Mouse (Mus musculus) frontal cortex, postnatal 36 days (tissue): ENCODE results near the gene Rps29.
"Not testable (repeated sequence)": the region's sequence is repeated elsewhere in the genome, so short reads cannot be mapped to it uniquely, and the experiment has no call there.

Source experiments
- DNase-seq, 2 experiments: peaks; one replicate each; pipeline ENCODE4 v3.0.0; 2022; ENCODE audit warnings: low spot score in 2 of 2

Gene Rps29

DNA sequence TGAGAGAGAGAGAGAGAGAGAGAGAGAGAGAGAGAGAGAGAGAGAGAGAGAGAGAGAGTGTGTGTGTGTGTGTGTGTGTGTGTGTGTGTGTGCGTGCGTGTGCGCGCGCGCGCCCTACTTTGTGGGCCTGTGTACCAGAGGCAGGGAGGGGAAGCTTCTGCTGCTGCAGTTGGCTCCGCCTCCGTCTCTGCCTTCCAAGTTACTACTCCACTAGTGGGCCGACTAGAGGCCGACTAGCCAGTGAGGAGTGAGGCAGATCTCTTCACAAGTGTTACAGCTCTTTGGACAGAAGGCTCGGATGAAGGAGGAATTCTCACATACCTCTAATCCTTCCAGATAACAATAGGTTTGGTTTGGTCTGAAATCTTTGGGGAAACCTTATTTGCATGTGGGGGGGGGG lies 20.4 kb upstream of the Rps29 start:
- DNase-seq: no peak

DNA sequence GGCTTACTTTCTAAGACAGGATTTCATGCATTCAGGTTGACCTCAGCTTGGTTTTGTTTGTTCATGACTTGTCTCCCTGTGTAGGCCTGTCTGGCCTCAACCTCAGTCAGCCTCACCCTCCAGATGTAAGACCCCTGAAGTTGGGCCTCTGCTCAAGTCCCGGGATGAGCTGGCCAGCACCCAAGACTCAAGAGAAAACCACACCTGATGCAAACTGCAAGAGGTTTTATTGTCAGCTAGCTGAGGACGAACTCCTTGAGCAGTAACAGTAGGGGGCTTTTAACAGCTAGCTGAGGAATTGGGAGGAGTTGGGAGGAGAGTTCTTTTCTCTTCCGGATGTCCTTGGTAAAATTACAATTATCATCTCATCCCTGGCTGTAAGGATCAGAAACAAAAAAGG lies 18.5 kb upstream of the Rps29 start:
- no peak for DNase-seq

DNA sequence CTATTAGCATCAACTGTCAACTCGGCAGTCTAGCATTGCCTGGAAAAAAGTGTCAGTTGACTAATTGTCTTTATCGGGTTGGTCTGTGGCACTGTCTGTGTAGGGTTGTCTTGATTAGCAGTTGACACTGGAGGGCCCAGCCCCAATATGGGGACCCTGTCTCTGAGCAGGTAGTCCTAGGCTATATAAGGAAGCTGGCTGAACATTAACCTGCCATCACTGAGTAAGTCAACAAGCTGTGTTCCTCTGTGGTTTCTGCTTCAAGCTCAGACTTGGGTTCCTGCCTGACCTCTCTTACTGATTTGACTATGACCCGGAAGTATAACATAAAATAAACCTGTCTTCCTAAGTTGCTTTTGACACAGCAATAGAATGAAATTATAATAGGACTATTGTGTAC lies 17.0 kb upstream of the Rps29 start:
- no peak for DNase-seq

DNA sequence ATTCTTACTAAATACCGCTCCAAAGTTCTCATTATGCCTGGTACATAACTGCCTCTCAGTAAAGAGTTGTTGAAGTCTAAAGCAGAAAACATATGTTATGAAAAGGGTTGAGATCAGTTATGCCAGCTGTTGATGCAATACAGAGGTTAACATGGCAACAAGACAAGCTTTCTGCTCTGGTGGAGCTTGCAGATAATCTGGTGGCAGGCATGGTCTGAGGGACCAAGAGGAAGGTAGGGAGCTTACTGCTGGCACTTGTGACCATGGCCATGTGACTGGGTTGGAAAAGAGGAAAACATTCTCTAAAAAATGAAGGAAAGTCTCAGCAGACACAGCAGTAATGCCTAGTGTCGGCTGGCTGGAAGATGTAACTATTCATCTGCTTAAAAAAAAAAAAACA lies 12.3 kb upstream of the Rps29 start:
- DNase-seq: no peak

DNA sequence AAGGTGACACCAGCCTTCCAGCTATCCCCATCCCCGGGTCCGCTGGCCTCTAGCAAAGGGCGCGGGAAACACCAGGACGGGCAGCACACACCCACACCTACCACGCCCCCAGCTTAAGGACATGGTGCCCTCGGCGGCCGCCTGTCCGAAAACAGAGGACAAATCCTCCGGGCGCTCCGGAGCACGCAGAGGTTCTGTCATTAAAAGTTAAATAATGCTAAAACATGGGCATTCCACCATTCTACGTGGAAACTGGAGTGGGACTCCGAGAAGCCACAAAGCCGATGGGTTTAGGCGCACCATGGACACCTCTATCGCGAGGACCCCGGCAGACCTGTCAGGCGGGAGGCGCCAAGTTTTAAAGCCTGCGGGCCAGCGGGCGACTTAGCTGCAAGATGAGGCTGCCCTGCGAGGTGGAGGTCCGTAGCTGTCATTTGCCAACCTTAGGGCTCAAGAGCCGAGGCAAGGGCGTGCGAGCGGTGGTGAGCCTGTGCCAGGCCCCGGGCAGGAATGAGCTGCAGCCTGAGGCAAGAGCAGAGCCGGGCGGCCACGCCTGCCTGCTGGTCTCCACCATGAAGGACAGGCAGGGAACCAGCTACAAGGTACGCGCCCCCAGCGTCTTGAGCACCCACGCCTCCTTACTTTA lies 9.6 kb upstream of the Rps29 start, which contains the start of gene Lrr1:
Gene Lrr1, plus strand, starts transcription at position 354 of the 646 bp plus-strand sequence.
- DNase-seq: peak; percentile 88 to 91

DNA sequence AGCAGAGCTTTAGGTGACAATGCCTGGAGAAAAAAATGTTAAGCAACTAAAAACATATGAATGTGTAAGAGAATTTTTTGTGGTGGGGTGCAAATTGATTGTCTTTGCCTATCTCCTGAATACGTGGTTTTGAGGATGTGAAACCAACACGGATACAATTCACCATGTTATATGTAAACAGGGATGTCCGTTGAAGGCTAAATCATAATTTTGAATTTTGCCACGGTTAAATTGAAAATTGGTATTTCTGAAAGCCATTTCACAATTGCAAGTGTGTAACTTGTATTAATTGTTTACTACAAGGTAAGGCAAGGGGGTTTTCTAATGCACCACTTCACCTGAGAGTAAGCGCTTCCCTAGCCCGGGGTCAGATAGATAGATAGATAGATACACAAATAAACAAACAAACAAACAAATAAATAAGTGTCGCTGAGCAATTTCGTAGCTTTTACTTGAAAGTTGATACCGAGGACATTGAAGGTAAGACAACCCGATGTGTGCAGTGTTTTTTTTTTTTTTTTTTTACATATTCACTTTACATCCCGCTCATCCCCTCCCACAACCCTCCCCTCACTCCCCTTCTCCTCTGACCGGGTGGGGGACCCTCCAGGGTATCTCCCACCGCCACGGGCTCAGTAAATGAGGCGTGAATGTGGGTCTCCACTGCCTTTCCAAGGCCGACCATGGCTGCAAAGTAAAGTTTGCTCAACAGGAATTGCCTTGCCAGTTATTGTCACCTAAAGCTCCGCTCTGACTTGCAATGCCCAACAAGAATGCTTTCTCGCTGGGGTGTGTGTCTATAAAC lies 8.9 kb upstream of the Rps29 start:
- DNase-seq: no peak

DNA sequence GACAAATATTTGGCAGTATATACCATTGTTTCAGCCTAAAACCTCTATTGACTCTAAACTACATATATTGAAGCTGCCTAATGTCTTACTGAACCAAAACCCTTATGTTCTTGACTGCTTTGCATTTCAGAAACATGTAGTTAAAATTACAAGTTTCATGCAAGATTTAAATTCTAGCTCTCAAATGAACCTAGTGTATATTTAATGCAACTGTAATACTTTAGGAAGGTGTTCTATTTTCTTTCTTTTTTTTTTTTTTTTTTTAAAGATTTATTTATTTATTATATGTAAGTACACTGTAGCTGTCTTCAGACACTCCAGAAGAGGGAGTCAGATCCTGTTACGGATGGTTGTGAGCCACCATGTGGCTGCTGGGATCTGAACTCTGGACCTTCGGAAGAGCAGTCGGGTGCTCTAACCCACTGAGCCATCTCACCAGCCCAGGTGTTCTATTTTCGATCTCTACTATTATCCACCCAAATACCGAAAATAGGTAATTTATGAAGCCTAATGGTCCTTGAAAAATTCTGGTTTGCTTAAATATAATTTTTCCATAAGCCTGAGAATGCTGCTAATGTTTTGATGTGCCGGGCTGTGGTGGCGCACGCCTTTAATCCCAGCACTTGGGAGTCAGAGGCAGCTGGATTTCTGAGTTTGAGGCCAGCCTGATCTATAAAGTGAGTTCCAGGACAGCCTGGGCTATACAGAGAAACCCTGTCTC lies 8.0 kb upstream of the Rps29 start:
- not testable (repeated sequence) for DNase-seq

DNA sequence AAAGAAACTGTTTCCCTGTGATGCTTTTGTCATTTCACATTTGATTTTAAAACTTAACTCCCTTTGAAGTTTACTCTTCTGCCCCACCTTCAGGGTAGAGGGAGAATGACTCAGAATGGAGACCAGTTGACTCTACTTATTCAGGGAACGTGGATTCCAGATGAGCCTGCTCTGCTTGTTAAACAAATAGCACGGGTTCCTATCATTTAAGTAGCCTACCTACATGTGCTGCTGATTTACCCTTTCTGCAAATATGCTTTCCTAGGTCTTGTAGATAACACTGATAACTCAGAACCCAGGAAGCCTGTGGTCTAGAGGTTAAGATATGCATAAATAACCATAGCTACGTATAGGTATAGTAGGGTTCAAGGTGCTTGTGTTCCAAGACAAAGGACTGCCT lies 5.9 kb upstream of the Rps29 start:
- no peak for DNase-seq

DNA sequence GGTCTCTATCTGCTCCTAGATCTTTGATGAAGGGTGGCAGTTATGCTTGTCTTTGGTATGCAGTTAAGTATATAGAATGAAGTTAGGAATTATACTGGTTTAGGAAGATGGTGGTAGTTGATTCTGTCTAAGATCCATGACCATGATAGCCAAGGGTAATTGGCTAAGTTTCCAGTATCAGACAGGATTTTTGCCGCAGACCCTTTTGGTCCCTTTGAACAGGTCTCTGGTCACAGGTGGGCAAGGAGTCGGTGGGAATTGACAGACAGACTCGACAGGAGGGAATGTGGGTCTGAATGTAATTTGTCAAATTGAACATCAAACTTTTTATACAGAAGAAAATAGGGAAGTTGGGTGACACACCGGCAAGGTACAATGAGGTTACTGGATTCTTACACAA lies 4.6 kb upstream of the Rps29 start:
- DNase-seq: not testable (repeated sequence)

DNA sequence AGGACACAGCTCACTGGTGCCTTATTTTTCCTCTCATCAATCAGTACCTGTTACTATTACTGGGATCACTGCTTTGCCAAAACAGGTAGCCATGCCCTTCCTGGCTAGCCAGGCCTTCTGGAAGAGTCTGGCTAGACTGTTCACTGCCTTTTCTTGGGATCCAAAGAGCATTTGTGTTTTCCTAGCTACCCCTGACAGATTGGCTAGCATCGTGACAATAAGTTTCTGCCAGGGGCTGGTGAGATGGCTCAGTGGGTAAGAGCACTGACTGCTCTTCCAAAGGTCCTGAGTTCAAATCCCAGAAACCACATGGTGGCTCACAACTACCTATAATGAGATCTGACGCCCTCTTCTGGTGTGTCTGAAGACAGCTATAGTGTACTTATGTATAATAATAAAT lies 1.7 kb upstream of the Rps29 start:
- DNase-seq: not testable (repeated sequence)

DNA sequence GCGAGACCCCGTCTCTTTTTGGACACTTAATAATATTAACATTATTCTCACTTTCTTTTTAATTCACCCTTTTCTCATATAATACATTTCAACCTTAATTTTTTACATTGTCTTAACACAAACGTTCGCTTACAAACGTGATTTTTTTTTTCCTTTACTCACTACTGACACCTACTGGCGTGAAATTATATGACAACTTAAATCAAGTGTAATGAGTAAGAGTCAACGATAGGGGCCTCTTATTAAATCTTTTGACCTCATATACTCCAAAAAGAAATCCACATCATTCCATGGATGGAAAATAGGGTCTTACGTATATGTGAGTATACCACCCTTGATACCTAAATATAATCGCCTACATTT lies 573 bp upstream of the Rps29 start:
- peak in 1 of 2 experiments; percentile 22 for DNase-seq

DNA sequence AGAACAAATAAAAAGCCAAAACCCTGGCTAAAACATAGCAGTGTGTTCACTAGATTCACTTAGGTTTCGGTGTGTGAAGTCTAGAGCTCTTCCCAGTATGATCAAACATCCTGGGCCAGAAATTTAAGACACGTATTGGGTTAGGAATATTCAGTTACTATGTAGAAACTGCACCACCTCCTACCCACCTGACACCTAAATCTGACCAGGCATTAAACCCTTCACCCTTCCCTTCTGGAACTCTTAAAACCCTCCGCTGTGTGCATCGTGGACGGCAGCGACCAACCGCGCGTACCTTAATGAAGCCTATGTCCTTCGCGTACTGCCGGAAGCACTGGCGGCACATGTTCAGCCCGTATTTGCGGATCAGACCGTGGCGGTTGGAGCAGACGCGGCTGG lies 621 bp downstream of the Rps29 start:
- DNase-seq: no peak

DNA sequence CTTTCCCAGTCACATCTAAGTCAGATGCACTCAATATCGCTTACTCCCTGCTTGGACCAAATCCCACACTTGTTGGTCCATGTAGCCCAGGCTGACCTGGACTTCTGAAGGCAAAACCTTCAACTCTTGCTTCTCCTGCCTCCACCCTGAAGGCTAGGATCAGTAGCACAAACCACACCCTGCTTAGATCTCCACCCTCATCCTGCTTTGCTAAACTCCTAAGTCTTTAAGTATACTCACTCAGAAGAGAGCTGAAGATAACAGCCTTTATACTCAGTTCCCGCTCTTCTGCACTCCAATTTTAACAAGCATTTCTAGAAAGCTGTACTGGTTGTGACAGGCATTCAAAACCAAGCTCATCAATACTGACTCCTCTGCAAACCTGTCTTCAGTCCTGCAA lies 1.9 kb downstream of the Rps29 start:
- no peak for DNase-seq

DNA sequence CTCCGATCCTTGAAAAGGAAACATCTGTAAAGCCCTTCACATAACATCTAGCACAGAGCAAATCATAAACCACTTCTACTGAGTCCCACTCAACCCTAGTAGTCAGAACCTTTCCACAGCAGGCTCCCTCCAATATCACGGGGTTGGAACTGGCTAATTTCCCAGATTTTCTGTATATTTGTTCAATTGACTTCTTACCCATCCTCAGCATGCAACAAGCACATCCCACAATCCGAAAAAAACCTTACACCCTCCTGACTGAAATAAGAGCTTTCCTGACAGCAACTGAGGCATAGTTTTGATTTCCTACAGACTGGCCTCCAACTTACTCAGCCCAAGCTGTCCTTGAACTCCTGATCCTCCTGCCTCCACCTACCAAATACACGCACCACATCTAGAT lies 2.5 kb downstream of the Rps29 start:
- DNase-seq: no peak

DNA sequence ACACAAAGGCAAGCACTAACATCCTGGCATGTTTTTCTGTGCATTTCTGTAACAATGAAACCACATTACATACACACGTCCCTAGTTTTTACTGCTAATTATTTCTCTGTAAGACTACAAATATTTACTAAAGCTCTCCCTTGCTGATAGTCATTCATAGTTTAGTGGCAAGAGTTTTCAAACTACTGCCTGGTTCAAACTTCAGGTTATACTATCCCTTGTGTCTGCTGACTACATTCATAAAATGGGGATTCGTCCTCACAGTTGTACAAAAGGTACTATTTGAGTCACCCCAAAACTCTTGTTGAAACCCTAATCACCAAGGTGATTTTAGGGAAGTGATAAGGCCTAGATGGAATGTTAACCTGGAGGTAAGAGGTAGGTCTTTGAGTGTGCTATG lies 3.1 kb downstream of the Rps29 start:
- DNase-seq: no peak

DNA sequence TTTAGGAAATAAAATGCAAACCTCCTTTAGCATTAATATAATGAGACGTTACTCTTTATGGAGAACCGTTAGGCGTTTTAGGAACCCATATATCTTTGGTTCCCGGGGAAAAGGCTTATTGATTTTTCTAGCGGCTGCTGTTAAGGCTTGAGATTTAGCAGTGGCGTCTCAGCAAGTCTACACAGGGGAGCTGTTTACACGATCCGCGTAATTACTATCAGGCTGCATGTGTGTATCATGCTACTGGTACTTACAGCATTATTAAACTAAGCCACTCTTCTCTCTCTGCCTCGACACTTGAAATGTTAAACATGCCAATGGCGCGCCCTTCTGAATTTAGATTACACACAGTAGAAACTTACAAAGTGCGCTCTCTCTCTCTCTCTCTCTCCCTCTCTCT lies 8.9 kb downstream of the Rps29 start:
- no peak for DNase-seq

DNA sequence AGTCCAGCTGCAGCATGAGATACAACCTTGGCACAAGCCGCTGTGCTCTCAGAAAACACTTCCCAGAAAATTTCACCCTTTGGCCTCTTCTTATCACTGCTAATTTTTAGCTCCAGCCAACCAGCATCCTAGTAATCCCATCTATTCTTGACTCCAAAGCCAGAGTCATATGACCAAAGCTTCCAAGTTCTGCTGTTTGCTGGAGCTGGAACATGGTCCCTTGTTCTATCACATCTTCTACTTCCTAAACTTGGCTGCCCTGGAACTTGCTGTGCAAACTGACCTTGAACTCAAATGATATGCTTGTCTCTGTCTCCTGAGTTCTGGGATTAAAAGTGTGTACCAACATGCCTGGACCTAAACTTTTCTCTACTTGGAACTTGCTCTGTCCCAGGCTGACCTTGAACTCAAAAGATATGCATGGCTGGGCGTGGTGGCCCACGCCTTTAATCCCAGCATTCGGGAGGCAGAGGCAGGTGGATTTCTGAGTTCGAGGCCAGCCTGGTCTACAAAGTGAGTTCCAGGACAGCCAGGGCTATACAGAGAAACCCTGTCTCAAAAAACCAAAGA lies 11.7 kb downstream of the Rps29 start:
- no peak for DNase-seq

DNA sequence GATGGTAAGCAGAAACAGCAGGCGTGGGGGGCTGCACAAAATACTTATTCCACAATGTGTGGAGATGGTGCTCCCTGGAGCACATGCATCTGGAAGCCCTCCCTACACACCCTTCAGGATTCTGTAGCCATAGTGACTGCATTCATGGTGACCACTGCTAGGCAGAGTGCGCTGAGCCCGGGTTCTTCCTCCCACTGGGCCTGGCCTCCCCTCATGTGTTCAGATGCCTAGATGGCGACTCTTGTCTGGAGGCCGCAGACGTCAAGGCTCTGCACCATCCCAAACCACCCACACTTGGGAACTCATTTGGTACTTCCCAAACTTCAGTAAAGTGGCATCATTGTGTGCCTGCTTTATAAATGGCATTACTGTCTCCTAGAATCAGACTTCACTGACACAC lies 15.5 kb downstream of the Rps29 start:
- DNase-seq: no peak

DNA sequence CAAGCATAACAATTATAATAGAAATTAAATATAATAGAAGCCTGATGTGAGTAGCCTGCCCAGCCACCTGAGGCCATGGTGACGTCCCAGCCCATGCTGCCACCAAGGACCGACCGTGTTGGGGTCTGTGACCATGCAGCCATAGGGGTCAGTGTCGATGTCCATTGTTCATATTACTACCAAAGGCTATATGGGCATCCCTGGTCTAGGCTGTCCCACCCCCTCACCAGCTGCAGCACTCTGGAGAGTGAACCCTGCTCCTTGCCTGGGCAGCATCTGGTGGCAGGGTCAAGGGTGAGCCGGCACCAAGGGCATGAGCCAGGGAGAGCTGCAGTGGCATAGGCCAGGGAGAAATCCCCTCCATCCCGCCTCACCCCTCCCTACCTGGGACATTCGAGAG lies 19.1 kb downstream of the Rps29 start:
- no peak for DNase-seq

DNA sequence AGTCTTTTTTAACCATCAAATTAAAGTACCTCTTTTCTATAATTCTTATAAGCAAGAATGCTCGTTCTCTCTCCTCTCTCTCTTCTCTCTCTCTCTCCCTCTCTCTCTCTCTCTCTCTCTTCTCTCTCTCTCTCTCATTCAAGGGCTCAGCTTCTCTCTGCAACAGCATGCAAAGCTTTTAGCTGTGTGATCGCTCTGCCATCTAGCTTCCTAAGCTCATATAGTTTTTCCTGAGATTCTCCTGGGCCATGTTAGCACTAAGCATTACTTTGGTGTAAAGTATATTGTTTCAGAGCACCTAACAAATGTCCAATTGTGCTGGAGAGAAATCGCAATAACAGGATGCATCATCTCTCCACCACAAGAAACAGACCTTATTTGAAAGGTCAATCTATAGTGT lies 19.8 kb downstream of the Rps29 start:
- no peak for DNase-seq

DNA sequence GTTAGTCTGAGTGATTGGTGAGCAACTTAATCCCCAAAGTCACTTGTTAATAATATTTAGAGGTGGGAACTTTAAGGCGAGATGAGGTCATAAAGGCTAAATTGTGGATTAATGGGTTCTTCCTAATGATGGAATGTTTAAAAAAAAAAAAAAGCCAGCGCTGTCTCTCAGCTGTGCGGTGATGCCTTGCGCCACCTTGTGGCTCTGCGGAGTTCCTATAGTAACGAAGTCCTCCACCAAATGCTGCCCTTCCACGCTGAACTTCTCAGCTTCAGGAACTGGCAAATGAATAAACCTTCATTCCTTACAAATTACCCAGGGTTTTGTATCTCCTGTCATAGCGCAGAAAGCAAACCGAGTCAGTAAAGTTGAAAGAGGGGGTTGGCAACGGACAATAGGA lies 27.0 kb downstream of the Rps29 start:
- peak; percentile 26 to 39 for DNase-seq

DNA sequence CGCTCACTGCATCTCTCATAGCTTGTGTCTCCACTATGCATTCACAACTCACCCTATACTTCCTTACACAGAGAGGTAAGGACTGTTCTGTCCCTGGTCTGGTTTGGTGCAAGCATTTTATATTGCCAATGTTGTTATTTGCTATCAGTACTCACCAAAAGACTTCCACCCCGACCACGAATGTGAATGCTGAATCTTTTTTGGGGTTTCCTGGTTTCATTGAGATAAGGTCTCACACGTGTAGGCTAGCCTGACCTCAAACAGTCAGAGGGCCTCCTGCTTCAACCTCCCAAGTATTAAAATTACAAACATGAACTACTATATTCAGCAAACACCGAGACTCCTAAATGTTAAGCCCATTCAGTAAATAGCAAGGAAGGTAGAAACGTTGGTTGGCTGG lies 27.7 kb downstream of the Rps29 start:
- DNase-seq: no peak

DNA sequence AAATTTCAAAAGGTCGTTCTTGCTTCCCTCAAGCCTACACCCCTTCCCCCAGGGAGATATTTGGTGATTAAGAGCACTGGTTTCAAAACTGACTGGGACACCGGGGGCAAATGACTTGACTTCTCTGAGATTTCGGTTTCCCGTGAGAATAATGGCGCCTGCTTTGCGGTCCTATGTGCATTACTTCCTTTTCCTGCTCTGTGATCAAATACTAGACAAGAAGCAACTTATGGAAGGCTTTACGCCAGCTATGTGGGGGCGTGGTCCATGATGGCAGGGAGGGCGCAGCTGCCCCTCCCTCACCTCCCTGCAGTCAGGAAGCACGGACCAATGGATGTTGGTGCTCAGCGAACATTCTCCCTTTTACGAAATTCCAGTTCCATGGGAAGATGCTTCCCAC lies 28.5 kb downstream of the Rps29 start:
- no peak for DNase-seq
